Mouse (Mus musculus): ENCODE data around the gene Meis2.

Meis2 gene

DNA sequence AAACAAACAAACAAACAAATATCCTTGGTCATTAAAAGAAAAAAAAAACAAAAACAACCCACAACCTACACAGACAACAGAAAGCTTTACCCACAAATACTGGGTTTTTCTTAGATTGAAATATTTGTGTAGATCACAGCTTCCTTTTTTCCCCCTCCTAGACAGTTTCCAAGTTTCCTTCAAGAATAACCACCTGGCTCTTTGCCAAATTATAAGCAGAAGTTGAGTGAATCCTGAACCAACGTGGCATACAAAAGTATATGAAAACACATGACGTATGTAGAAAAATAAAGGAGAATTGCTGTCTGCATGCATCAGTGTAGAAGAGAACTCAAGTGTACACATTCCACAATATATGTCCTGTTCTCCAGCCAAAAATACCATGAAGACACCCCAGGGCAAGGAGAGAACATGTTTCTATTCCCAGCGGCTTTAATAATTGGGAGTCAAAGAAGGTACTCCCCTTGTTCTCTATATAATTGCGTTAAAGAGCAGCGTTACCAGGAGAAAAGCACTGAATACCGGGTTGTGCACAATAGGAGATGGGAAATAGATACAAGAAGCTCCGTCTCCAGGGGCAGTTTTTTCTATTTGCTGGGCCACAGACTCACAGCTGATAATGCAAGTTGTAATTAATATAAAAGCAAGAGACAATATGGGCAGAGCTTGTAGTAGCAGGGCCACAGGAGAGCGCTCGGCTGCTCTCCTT lies 13.6 kb downstream of the Meis2 start:
- DNase-seq (ENCODE audit: low spot score in 2 of 2): no peak

- no peak for DNase-seq (ENCODE audit: low spot score in 2 of 2)
These were observed 15.9 kb downstream of the Meis2 start for GRCm38 (mm10) chr2:116049710-116050109.

DNA sequence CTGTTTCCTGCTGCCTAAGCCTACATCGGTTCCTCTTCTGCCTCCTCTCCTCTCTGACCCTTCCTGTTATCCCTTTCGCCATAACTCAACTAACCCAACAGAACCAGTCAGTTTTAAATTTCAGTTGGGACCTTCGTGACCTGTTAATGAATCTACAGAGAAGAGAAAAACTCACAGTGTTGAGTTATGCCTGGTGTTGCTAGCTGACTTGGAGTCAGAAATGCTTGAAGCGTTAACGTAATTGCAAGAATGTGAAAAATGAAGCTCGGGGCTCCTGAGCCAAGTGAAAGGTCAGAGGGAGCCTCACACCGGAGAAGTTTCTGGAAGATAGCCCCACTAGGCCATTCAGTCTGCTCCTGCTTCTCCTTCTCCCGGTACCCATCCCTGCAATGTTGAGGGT lies 18.3 kb downstream of the Meis2 start:
- DNase-seq (ENCODE audit: low spot score in 2 of 2): no peak

- DNase-seq (ENCODE audit: low spot score in 2 of 2): no peak
These were observed 20.6 kb downstream of the Meis2 start for GRCm38 (mm10) chr2:116045048-116045447.

DNA sequence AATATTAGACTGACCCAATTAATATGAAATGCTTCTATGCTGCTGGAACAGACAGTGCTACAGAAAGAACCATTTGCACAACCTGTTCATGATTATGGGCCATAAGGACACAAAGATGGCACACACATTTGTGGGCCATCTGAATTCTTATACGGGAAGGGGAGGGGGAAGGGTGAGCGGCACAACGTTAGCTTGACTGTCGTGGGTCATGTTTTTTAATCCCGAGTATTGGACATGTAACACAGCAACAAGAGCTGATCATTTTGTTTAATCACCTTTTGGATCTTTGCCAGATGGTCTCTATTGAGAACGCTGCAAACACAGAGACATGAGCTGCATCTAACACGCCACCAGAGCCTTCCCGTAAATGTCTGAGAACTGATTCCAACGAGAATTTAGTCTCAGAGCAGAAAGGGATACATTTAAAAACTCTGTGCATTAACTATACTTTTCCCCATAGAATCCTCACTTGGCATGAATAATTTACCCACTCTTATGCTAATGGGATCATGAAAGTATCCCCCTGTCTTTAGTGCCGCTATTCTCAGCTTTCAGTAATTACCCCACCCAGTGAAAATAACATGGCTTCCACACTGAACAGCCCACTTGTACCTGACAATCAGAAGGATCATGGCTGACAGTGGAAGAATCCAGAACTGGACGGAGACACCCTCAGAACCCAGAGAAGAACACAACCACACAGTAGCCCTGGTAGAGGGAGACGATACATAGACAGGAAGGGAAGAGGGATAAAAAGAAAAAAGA lies 22.5 kb downstream of the Meis2 start:
- DNase-seq (ENCODE audit: low spot score in 2 of 2): no peak

DNA sequence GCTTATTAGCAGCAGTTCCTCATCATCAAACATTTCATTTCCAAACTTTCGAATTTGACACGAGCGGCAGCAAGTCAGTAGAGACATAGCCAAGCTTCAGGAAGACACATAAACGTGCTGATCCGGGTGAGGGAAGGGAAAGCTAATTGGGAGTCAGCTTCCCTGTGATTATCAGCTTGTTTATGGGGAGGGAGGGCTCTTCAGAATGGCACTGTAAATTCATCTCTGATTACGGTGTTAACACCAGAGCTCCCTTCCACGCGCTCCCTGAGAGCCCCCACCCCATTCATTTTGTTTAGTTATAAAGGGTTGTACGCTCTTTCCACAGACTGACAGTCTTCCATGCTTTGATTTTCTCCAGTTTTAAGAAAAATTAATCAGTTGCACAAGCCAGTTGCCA lies 23.2 kb downstream of the Meis2 start:
- DNase-seq (ENCODE audit: low spot score in 2 of 2): no peak

DNA sequence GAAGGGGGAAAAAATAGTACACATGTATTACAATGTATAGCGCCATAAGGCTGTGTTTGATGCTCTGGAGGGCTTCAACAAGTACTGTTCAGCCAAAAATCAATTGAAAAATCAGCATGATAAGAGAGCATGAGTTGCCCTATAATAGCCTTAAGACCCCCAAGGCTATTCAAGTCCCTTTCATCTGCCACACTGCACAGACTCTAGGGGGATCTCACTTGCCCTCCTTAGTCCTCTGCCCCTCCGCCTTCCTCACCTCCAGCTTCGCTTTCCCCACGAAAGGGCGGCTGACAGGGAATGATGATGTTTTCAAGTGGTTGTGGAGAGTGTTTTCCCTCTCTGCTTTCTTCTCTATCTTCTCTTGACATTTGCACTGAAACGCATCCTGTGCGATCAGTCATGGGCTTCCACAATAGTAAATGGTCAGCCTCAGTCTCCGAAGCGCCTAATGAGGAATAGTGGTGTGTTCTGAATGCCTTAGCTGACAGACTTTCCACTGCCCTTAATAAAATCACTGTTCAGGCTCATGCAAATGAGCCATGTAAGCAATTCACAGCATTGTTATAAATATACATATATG lies 23.9 kb downstream of the Meis2 start:
- no peak for DNase-seq (ENCODE audit: low spot score in 2 of 2)

GRCm38 (mm10) chr2:116035345-116035744 lies 30.3 kb downstream of the Meis2 start:
- DNase-seq (ENCODE audit: low spot score in 2 of 2): no peak

DNA sequence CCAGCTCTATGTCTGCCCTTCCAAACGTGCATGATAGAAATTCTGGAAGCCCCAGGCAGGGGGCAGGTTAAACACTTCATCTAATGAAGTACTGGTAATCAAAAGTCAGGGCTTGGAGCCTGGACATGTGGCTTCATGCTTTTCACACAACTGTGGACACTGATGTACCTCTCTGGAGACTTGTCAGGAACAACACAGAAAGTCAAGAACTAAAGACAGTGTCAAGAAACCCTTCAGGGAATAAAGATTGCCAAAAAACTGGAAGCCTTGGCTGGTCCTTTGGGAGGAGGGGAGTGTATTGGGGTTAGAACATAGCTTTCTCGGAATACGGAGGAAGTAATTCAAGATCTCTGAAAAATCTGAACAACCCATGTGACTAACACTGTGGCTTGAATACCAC lies 37.5 kb downstream of the Meis2 start:
- no peak for DNase-seq (ENCODE audit: low spot score in 2 of 2)

DNA sequence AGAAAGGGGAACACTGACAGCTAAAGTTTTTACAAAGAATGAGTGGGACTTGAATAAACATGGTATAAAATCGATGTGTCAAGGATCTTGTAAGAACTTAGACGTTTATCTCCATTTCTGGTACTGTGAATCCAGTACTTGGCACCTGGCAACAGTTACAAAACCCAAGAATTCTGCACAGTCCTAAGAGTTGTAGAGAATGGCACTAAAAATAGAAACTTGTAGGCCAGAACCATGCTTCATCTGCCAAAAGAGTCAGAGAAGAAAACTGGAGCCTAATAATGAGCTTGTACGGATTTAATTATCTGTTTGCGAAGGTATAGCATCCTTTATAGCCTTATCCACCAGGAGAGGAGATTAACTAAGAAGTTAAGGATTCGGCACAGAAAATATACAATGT lies 42.8 kb downstream of the Meis2 start:
- no peak for DNase-seq (ENCODE audit: low spot score in 2 of 2)

DNA sequence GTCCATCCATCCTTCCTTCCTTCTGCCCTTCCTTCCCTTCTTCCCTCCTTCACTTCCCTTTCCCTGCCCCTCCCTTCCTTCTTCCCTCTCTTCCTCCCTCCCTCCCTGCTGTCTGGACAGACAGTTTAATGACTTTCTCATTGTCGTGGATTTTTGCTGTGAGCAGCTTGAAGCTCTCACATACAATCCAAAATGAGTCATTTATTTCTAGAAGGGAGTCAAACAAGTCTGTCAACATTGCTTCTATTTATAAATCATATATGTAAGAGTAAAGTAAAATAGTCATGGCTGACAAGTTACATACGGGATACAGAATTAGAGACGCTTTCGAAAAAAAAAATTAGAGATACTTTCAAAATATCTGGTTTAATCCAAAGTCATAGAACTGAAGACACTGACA lies 43.7 kb downstream of the Meis2 start:
- DNase-seq (ENCODE audit: low spot score in 2 of 2): no peak

GRCm38 (mm10) chr2:116021046-116021445 lies 44.6 kb downstream of the Meis2 start:
- DNase-seq (ENCODE audit: low spot score in 2 of 2): no peak

DNA sequence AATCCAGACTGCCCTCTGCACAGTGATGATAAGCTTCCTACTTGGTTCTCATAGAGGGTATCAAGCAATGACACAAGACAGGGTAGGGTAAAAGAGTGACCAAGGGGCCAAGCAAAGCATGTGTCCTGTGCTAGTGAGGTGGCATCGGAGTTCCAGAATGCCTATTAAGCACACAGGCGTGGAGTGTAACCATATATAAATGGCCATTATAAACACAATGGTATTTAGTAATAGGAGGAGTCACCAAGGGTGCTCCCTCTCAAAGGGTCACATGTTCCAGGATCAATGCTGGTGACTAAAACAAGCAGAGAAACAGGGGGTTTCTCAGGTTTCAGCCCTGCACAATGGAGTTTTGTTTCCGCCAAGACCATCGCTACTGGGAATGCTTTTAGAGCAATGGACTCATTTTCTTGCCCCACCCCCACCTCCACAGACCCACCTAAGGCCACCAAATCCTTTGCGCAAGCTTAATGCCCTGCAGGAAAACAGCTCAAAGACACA lies 45.1 kb downstream of the Meis2 start:
- DNase-seq (ENCODE audit: low spot score in 2 of 2): no peak

GRCm38 (mm10) chr2:116019959-116020358 lies 45.7 kb downstream of the Meis2 start:
- DNase-seq (ENCODE audit: low spot score in 2 of 2): no peak

GRCm38 (mm10) chr2:116019466-116019794 lies 46.2 kb downstream of the Meis2 start:
- DNase-seq (ENCODE audit: low spot score in 2 of 2): no peak

DNA sequence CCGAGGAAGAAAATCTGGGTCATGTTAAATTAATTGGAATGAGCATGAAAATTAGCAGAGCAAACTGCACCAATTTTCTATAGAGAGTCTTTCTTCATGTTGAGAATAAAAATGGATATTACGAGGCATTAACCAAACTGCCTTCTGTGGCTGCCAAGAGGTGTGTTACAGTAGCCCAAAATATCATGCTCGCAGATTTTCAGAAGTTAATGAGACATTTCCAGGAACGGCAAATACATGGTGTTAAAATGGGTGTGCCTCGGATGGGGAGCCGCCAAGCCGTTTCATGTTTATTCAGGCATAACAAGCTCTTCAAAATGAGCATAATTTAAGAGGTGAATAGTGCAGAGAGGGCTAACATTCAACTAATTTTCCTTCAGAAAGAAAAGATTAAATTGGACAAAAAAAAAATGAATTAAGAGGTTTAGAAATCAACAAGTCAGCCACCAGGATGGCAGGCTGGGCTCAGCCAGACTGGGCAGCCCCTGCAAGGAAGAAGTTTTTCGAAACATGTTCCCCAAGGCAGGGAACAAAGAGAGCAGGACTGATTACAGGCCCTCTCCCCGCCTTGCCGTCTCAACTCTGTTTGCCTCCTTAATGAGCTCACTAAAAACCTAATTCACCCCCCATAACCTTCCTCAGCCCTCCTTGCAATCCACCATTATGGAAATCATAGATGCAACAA lies 46.7 kb downstream of the Meis2 start:
- no peak for DNase-seq (ENCODE audit: low spot score in 2 of 2)

- DNase-seq (ENCODE audit: low spot score in 2 of 2): no peak
These were observed 50.1 kb downstream of the Meis2 start for GRCm38 (mm10) chr2:116015520-116015919.

DNA sequence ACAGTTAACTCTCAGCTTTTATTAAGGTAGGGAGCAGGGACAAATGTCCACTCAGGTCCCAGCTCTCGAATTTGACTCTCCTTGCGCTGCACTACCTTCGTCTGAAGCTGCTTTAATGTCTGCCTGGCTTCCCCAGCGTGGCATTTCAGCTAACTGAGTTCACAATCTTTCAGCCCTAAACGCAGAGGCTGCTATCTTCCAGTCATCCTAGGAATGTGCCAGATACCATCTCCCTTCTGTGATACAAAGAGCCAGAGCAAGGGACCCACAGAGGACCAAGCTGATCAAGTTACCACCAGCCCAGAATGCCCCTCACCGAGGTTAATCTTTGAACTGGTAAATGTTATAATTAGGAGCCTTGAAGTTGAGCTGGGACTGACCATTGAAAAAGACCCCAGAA lies 55.2 kb downstream of the Meis2 start:
- no peak for DNase-seq (ENCODE audit: low spot score in 2 of 2)

GRCm38 (mm10) chr2:116010061-116010460 lies 55.6 kb downstream of the Meis2 start:
- DNase-seq (ENCODE audit: low spot score in 2 of 2): no peak

DNA sequence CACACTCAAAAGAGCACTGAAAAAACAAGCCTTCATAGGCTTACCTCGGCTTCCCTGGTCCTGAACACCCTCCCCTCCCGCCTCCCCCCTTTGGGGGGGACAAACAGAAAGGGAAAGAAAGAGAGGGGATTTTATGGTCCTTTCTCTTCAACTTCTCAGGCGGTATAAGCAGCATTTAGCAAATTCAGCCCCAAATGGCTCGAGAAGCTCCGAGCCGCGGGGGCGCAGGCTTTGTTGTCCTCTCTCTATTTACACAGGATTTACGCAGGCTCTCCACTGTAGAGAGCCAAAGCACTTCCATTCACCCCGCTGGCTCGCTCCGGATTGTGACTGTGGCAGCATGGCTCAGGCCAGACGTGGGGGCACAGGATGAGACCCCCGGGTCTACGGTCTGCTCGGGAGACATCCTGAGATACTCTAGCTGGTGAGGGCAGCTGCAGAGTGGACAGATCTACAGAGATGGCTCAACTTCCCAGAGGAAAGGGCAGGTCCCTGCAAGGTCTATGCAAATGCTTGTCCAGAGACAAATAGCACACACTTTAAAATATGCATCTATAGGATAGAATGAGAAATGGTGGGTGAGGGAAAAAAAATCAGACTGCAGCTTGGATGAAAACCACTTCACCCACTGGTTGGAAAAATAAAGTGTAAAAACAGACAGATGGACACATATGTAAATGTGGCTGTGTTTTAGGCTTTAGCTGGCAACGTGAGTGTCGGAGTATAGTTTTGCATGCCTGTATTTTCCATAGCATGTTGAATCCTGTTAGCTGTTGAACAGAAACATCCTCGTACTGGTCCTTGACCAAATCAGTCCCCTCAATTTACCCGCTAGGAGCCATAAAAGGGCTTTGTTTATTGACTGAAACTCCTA lies 56.3 kb downstream of the Meis2 start:
- DNase-seq (ENCODE audit: low spot score in 2 of 2): no peak

GRCm38 (mm10) chr2:116002354-116002753 lies 63.3 kb downstream of the Meis2 start:
- DNase-seq (ENCODE audit: low spot score in 2 of 2): no peak

Data from spleen, postnatal 14 days (tissue).